Mouse (Mus musculus) MEL (cell line): ENCODE results near the gene B9d1. TPM values are rescaled to one million over a fixed set of nuclear protein-coding genes. Genes with fewer than 3 reads are reported as not detected.

Experiments
- DNase-seq: peaks from one replicate; pipeline ENCODE4 v3.0.0; 2011; ENCODE audit warnings: low read depth, low spot score
- H3K27ac ChIP-seq: 2 replicates; pipeline ENCODE4 v1.5.1; 2012; ENCODE audit warnings: low read depth, mild to moderate bottlenecking, control low read depth, low read length, moderate library complexity; ENCODE audit not compliant: control insufficient read depth
- H3K27me3 ChIP-seq, 2 experiments: fragments of 150-350 bp in 1 of 2; sonication (generic) in 1 of 2; 2 replicates each; pipeline ENCODE4 v1.6.1; 2012; ENCODE audit warnings: low read length in 2 of 2, mild to moderate bottlenecking in 2 of 2, improper control_type of control experiment in 1 of 2, moderate library complexity in 1 of 2; ENCODE audit not compliant: insufficient read depth in 2 of 2, control insufficient read depth in 1 of 2
- H3K36me3 ChIP-seq, 2 experiments: 2 replicates each; pipeline ENCODE4 v1.6.1; 2012 to 2014; ENCODE audit warnings: low read length in 2 of 2, improper control_type of control experiment in 1 of 2, inconsistent platforms in 1 of 2, mild to moderate bottlenecking in 1 of 2; ENCODE audit not compliant: insufficient read depth in 2 of 2, control insufficient read depth in 1 of 2
- H3K4me1 ChIP-seq, 2 experiments: fragments of 150-350 bp in 1 of 2; sonication (generic) in 1 of 2; 2 replicates each; pipeline ENCODE4 v1.6.1; 2012; ENCODE audit warnings: low read length in 2 of 2, improper control_type of control experiment in 1 of 2, mild to moderate bottlenecking in 1 of 2; ENCODE audit not compliant: insufficient read depth in 2 of 2, control insufficient read depth in 1 of 2
- H3K4me3 ChIP-seq, 2 experiments: fragments of 150-350 bp in 1 of 2; sonication (generic) in 1 of 2; 2 replicates each; pipeline ENCODE4 v1.5.1; 2012; ENCODE audit warnings: low read depth in 2 of 2, low read length in 2 of 2, mild to moderate bottlenecking in 2 of 2, moderate library complexity in 2 of 2, control low read depth in 1 of 2, improper control_type of control experiment in 1 of 2; ENCODE audit not compliant: control insufficient read depth in 1 of 2, insufficient read depth in 1 of 2
- H3K79me2 ChIP-seq: 2 replicates; pipeline ENCODE4 v1.6.1; 2012; ENCODE audit warnings: mild to moderate bottlenecking, low read length, moderate library complexity; ENCODE audit not compliant: control insufficient read depth, poor library complexity, insufficient read depth
- H3K9ac ChIP-seq: 2 replicates; pipeline ENCODE4 v1.6.1; 2012; ENCODE audit warnings: low read depth, mild to moderate bottlenecking, control low read depth, low read length, moderate library complexity; ENCODE audit not compliant: control insufficient read depth, poor library complexity, severe bottlenecking
- H3K9me3 ChIP-seq: fragments of 150-350 bp; sonication (generic); replicated peaks from 2 replicates; pipeline ENCODE4 v1.6.1; 2012; ENCODE audit warnings: mild to moderate bottlenecking, low read length, improper control_type of control experiment, moderate library complexity; ENCODE audit not compliant: insufficient read depth
- BHLHE40 ChIP-seq: IDR thresholded peaks from 2 replicates; pipeline ENCODE4 v1.6.1; 2012; ENCODE audit warnings: low read depth, mild to moderate bottlenecking, inconsistent platforms, low read length, improper control_type of control experiment, borderline replicate concordance
- CHD2 ChIP-seq: IDR thresholded peaks from 2 replicates; pipeline ENCODE4 v1.6.1; 2011; ENCODE audit warnings: low read length, improper control_type of control experiment
- E2F4 ChIP-seq: IDR thresholded peaks from 2 replicates; pipeline ENCODE4 v1.6.1; 2011; ENCODE audit warnings: low read depth, low read length, improper control_type of control experiment, borderline replicate concordance
- EP300 ChIP-seq, 2 experiments: IDR thresholded peaks; 2 replicates each; pipeline ENCODE4 v1.6.1; 2011; ENCODE audit warnings: improper control_type of control experiment in 2 of 2, low read length in 2 of 2, low read depth in 1 of 2, mild to moderate bottlenecking in 1 of 2
- ETS1 ChIP-seq: IDR thresholded peaks from 2 replicates; pipeline ENCODE4 v1.6.1; 2012; ENCODE audit warnings: low read depth, mild to moderate bottlenecking, inconsistent platforms, low read length, improper control_type of control experiment, moderate library complexity
- GABPA ChIP-seq: IDR thresholded peaks from 2 replicates; pipeline ENCODE4 v1.6.1; 2012; ENCODE audit warnings: low read depth, mild to moderate bottlenecking, inconsistent platforms, low read length, improper control_type of control experiment, moderate library complexity
- GATA1 ChIP-seq: IDR thresholded peaks from 2 replicates; pipeline ENCODE4 v1.6.1; 2011; ENCODE audit warnings: low read depth, low read length, improper control_type of control experiment
- HCFC1 ChIP-seq: IDR thresholded peaks from 2 replicates; pipeline ENCODE4 v1.6.1; 2012; ENCODE audit warnings: low read depth, mild to moderate bottlenecking, inconsistent platforms, low read length, improper control_type of control experiment, moderate library complexity
- MAX ChIP-seq: IDR thresholded peaks from 2 replicates; pipeline ENCODE4 v1.6.1; 2011; ENCODE audit warnings: low read length, improper control_type of control experiment
- MAZ ChIP-seq: IDR thresholded peaks from 2 replicates; pipeline ENCODE4 v1.6.1; 2012; ENCODE audit warnings: low read depth, mild to moderate bottlenecking, inconsistent platforms, low read length, improper control_type of control experiment
- MEF2A ChIP-seq: IDR thresholded peaks from 2 replicates; pipeline ENCODE4 v1.6.1; 2014; ENCODE audit warnings: low read depth, mild to moderate bottlenecking, inconsistent platforms, low read length, improper control_type of control experiment; ENCODE audit not compliant: poor library complexity, insufficient replicate concordance, severe bottlenecking; ENCODE audit errors: extremely low read depth
- MXI1 ChIP-seq: IDR thresholded peaks from 2 replicates; pipeline ENCODE4 v1.6.1; 2011; ENCODE audit warnings: mild to moderate bottlenecking, low read depth, low read length, improper control_type of control experiment
- NELFE ChIP-seq: IDR thresholded peaks from 2 replicates; pipeline ENCODE4 v1.6.1; 2011; ENCODE audit warnings: low read depth, low read length, improper control_type of control experiment
- NRF1 ChIP-seq: IDR thresholded peaks from 2 replicates; pipeline ENCODE4 v1.6.1; 2014; ENCODE audit warnings: low read depth, mild to moderate bottlenecking, inconsistent platforms, low read length, improper control_type of control experiment, moderate library complexity; ENCODE audit not compliant: poor library complexity, insufficient read depth, severe bottlenecking
- POLR2A ChIP-seq, 2 experiments: IDR thresholded peaks; 2 replicates each; pipeline ENCODE4 v1.6.1; 2011 to 2012; ENCODE audit warnings: low read length in 2 of 2, mild to moderate bottlenecking in 2 of 2, control low read depth in 1 of 2, improper control_type of control experiment in 1 of 2, low read depth in 1 of 2, moderate library complexity in 1 of 2; ENCODE audit not compliant: control insufficient read depth in 1 of 2, insufficient read depth in 1 of 2, poor library complexity in 1 of 2
- POLR2AphosphoS2 ChIP-seq: IDR thresholded peaks from 2 replicates; pipeline ENCODE4 v1.6.1; 2011; ENCODE audit warnings: low read length, improper control_type of control experiment
- POLR2AphosphoS5 ChIP-seq: IDR thresholded peaks from 2 replicates; pipeline ENCODE4 v1.6.1; 2012; ENCODE audit warnings: low read depth, borderline replicate concordance, mild to moderate bottlenecking, inconsistent platforms, low read length, moderate library complexity, mixed read lengths
- RAD21 ChIP-seq: IDR thresholded peaks from 2 replicates; pipeline ENCODE4 v1.6.1; 2011; ENCODE audit warnings: mild to moderate bottlenecking, low read depth, low read length, improper control_type of control experiment
- SIN3A ChIP-seq: IDR thresholded peaks from 2 replicates; pipeline ENCODE4 v1.6.1; 2012; ENCODE audit warnings: low read length, improper control_type of control experiment, inconsistent platforms
- SMC3 ChIP-seq: IDR thresholded peaks from 2 replicates; pipeline ENCODE4 v1.6.1; 2011; ENCODE audit warnings: low read depth, low read length, improper control_type of control experiment
- TAL1 ChIP-seq: IDR thresholded peaks from 2 replicates; pipeline ENCODE4 v1.6.1; 2012; ENCODE audit warnings: mild to moderate bottlenecking, inconsistent platforms, low read length, moderate library complexity, mixed read lengths
- TCF12 ChIP-seq: IDR thresholded peaks from 2 replicates; pipeline ENCODE4 v1.6.1; 2014; ENCODE audit warnings: low read depth, mild to moderate bottlenecking, inconsistent platforms, low read length, improper control_type of control experiment, moderate library complexity
- USF1 ChIP-seq: IDR thresholded peaks from 2 replicates; pipeline ENCODE4 v1.6.1; 2014; ENCODE audit warnings: low read depth, mild to moderate bottlenecking, inconsistent platforms, low read length, improper control_type of control experiment, moderate library complexity
- USF2 ChIP-seq, 2 experiments: IDR thresholded peaks; 2 replicates each; pipeline ENCODE4 v1.6.1; 2011 to 2012; ENCODE audit warnings: improper control_type of control experiment in 2 of 2, low read length in 2 of 2, borderline replicate concordance in 1 of 2, inconsistent platforms in 1 of 2, low read depth in 1 of 2, mild to moderate bottlenecking in 1 of 2; ENCODE audit not compliant: insufficient read depth in 1 of 2
- polyA plus RNA-seq, 2 experiments: library from polyadenylated mRNA; stranded (reverse) in 1 of 2; unstranded in 1 of 2; fragments of >175 nt in 1 of 2; fragments of >200 nt in 1 of 2; gene quantifications; 2 replicates each; pipeline versions ENCODE4 v1.2.1 to v1.2.4; 2012; ENCODE audit warnings: low replicate concordance in 2 of 2, low read depth in 1 of 2; ENCODE audit not compliant: insufficient read length in 2 of 2, insufficient read depth in 1 of 2, missing spikeins in 1 of 2
- total RNA-seq: library from RNA; depleted of rRNA; stranded (reverse); fragments of 300-350 nt; gene quantifications from 2 replicates; pipeline ENCODE4 v1.2.3, GENCODE M21; 2012

The B9d1 gene
- total and polyA plus RNA-seq, 3 experiments, result 22.5 to 27.2 TPM; not detected in 1

GRCm38 (mm10) chr11:61494129-61494997, 10.6 kb upstream of the B9d1 start, which contains the start of gene Mapk7:
Gene Mapk7 (minus strand): TSS chr11:61494406.
- Histone ChIP-seq H3K79me2 (peaks cover 7% of the 10 kb centered on the region; the same call in 1 of the 2 replicates), H3K27me3 (no peaks in the 10 kb centered on the region), H3K4me1 (peaks cover 5 to 36% of the 10 kb centered on the region in 2 experiments), H3K36me3 (peaks cover 0 to 34% of the 10 kb centered on the region in 2 experiments; a peak in 3 of 4 replicates), H3K9me3 (no peaks in the 10 kb centered on the region), H3K27ac (peak within 1 kb of the TSS; percentile 64), H3K4me3 (peak within 1 kb of the TSS; percentile 67 to 94), H3K9ac (peak within 1 kb of the TSS; percentile 79)
- DNase-seq, result peak; percentile 99
- peak; percentile 59 for TF ChIP-seq USF1
- peak; percentile 85; the same call in 1 of the 2 replicates for TF ChIP-seq E2F4
- TF ChIP-seq ETS1, result peak; percentile 53; the same call in 1 of the 2 replicates
- no peak for TF ChIP-seq USF2 (IDR thresholded peaks at IDR 0.05; ENCODE audit: borderline replicate concordance in 1 of 2, insufficient read depth in 1 of 2, low read depth in 1 of 2, low read length in 2 of 2)
- no peak; the same call in 1 of the 2 replicates for TF ChIP-seq GABPA
- peak; percentile 53 for TF ChIP-seq SIN3A
- TF ChIP-seq MEF2A, result no peak
- 0 out of 2 replicates have a peak, but pooled peaks have one; percentile 27 for TF ChIP-seq TCF12
- TF ChIP-seq TAL1, result no peak
- TF ChIP-seq CHD2, result peak; percentile 38; the same call in 1 of the 2 replicates
- TF ChIP-seq NRF1, result peak; percentile 93
- no peak for TF ChIP-seq POLR2AphosphoS5
- TF ChIP-seq HCFC1, result peak; percentile 70
- no peak for TF ChIP-seq POLR2AphosphoS2
- TF ChIP-seq MAZ, result peak; percentile 95
- peak; percentile 78; the same call in 1 of the 2 replicates for TF ChIP-seq MAX
- TF ChIP-seq RAD21, result no peak
- TF ChIP-seq SMC3, result no peak
- TF ChIP-seq EP300 (IDR thresholded peaks at IDR 0.05; ENCODE audit: low read depth in 1 of 2, low read length in 2 of 2), result 0 out of 4 replicates have a peak, but pooled peaks of 1 of the 2 experiments have one; percentile 4
- peak in 1 of 2 experiments; percentile 73; a peak in 2 of 4 replicates for TF ChIP-seq POLR2A (IDR thresholded peaks at IDR 0.05; ENCODE audit: control insufficient read depth in 1 of 2, insufficient read depth in 1 of 2, low read depth in 1 of 2, low read length in 2 of 2, poor library complexity in 1 of 2)
- TF ChIP-seq GATA1, result peak; percentile 32; the same call in 1 of the 2 replicates
- TF ChIP-seq MXI1, result peak; percentile 79
- TF ChIP-seq NELFE, result peak; percentile 45
- 0 out of 2 replicates have a peak, but pooled peaks have one; percentile 18 for TF ChIP-seq BHLHE40
